Mouse (Mus musculus): ENCODE data around the gene Zfp961.
"Not testable (repeated sequence)": the region's sequence is repeated elsewhere in the genome, so short reads cannot be mapped to it uniquely, and the experiment has no call there.

Gene Zfp961

GRCm38 (mm10) chr8:71950482-71951221 lies at the start of gene Zfp961:
Zfp961 (plus strand) TSS chr8:71951038.
- peak; percentile 100 for ATAC-seq (ENCODE audit: low TSS enrichment)

DNA sequence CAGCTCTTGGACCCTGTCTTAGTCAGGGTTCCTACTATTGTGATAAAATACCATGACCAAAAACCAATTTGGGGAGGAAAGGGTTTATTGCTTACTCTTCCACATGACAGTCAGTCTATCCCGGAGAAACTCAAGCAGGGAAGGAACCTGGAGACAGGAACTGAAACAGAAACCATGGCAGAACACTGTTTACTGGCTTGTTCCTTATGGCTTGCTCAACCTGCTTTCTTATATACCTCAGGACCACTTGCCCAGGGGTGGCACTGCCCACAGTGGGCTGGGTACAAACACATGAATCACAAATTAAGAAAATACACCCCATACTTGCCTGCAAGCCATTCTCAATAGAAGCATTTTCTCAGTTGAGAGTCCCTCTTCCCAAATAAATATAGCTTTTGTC lies 47.8 kb upstream of the Zfp961 start:
- not testable (repeated sequence) for ATAC-seq (ENCODE audit: low TSS enrichment)

DNA sequence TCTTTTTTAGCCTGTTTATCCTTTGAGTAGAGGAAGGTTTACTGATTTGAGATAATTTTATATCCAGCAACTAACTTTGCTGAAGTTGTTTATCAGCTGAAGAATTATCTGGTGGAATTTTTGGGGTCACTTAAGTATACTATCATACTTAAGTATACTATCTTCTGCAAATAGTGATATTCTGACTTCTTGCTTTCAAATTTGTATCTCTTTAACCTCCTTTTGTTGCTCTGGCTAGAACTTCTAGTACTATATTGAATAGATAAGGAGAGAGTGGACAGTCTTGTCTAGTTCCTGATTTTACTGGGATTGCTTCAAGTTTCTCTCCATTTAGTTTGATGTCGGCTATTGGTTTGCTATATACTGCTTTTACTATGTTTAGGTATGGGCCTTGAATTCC lies 44.0 kb upstream of the Zfp961 start:
- ATAC-seq (ENCODE audit: low TSS enrichment), result no peak

DNA sequence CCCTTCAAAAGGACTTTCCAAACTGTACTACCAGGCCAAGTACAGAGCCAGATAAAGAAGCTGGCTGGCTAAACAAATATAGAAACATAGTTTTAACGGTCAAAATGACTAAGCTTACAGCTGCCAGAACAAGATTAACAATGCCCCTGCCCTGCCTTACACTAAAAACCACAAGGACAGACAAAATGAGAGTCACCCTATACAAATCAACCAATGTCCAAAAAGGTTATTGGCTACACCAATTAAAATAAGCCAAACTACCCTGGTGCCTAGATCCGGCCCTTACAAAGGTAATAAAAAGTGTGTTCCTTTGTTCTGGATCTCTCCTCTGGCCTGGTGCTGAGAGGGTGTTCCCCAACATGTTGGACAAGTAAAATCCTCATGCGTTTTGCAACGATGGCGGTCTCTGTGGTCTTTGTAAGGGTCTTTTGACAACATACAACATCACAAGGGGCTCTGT lies 43.0 kb upstream of the Zfp961 start:
- ATAC-seq (ENCODE audit: low TSS enrichment), result no peak

DNA sequence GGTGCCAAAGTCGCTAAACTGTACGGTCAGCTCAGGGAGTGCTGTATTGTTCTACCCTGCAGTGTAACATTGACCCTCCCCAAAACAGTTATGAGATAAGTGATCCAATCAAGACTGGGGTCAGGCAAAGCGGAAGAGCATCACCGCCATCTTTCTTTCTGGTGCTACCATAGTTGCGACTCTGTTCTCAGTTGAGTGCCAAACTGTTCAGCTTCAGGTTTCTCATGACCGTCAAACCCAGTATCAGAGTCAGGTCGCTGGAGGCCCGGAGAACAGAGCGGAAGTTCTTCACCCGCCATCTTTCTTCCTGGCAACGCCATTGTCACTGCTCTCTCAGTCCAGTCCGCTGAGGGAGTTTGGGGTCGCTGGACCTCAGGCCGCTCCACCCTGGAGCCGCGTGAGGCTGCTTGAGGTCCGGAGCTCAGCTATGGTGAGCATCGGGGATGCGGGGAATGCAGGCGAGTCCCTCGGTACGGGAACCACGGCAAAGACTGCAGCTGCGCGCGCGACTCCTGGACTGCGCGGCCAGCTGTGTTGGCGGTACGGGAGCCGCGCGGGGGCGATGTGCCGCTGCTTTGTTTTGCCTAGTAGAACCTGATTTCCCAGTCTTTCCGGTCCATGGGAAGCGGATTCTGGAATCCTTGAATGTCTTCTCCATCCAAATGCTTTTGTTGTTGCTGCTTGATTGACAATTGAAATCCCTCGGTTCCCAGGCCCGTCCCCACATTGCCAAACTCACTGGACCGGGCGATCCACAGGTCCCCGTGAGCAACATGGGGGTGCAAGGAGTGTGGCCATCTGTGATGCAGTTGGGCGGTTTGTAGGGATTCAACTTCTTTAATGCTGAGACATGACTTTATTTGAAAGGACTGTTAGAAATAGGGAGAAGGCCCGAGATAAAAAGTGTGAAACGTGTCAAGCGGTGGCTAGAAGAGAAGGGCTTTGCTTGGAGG lies 42.3 kb upstream of the Zfp961 start, which contains the start of the genes Zfp882 and Zfp617:
Gene Zfp882, plus strand, starts transcription at position 300 of the 953 bp plus-strand sequence.
Gene Zfp617, plus strand, starts transcription at position 327 of the 953 bp plus-strand sequence.
- ATAC-seq (ENCODE audit: low TSS enrichment), result peak; percentile 98

DNA sequence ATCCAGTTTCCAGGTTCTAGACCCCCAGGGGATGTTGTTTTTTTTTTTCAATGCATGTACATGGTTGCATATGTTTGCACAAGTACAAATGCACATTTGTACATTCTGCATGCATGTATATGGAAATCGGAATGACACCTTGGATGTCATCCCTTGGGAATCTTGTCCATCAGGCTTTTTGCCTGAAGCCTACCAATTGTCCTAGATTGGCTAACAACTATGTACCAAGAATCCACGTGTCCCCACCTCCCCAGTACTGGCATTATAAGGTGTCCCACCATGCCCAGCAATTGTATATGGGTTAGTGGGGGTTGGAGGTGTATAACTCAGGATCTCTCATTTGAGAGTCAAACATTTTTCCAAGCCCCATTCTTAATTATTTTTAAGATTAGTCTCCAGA lies 38.6 kb upstream of the Zfp961 start:
- no peak for ATAC-seq (ENCODE audit: low TSS enrichment)

GRCm38 (mm10) chr8:71922567-71923401 lies 28.1 kb upstream of the Zfp961 start:
- peak; percentile 100 for ATAC-seq (ENCODE audit: low TSS enrichment)

- ATAC-seq (ENCODE audit: low TSS enrichment), result no peak
These were observed 25.0 kb upstream of the Zfp961 start for GRCm38 (mm10) chr8:71925791-71926190.

DNA sequence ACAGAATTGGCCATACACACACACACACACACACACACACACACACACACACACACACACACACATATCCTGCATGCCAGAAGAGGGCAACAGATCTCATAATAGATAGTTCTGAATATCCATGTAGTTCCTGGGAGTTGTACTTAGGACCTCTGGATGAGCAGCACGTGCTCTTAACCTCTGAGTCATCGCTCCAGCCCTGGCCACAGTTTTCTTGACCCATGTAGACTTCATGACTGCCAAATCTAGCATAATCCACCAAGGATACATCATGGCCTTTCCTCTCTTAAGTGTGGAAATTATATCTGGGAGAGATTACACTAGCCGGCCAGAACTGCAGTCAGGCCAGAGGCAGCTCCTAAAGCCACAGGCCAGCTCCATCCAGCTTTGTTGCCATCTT lies 24.3 kb upstream of the Zfp961 start:
- ATAC-seq (ENCODE audit: low TSS enrichment), result no peak

DNA sequence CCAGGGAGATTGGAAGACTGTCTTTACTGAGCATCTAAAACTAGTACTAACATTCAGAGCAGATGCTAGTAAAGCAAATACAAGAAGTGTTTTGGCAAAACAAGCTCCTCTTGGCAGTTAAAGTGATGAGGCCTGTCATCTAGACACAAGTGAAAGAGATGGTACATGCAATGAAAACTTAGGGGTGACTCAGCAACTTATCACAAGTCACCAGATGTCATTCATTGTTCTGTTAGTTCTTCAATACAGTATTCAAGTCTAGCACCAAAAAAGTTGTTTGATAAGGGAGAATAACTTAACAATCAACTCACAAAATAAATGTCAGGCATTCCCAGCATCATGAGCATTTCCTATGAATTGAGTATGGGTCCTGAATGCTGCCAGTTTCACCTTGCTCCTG lies 23.1 kb upstream of the Zfp961 start:
- no peak for ATAC-seq (ENCODE audit: low TSS enrichment)

- not testable (repeated sequence) for ATAC-seq (ENCODE audit: low TSS enrichment)
These were observed 12.8 kb upstream of the Zfp961 start for GRCm38 (mm10) chr8:71938037-71938436.

DNA sequence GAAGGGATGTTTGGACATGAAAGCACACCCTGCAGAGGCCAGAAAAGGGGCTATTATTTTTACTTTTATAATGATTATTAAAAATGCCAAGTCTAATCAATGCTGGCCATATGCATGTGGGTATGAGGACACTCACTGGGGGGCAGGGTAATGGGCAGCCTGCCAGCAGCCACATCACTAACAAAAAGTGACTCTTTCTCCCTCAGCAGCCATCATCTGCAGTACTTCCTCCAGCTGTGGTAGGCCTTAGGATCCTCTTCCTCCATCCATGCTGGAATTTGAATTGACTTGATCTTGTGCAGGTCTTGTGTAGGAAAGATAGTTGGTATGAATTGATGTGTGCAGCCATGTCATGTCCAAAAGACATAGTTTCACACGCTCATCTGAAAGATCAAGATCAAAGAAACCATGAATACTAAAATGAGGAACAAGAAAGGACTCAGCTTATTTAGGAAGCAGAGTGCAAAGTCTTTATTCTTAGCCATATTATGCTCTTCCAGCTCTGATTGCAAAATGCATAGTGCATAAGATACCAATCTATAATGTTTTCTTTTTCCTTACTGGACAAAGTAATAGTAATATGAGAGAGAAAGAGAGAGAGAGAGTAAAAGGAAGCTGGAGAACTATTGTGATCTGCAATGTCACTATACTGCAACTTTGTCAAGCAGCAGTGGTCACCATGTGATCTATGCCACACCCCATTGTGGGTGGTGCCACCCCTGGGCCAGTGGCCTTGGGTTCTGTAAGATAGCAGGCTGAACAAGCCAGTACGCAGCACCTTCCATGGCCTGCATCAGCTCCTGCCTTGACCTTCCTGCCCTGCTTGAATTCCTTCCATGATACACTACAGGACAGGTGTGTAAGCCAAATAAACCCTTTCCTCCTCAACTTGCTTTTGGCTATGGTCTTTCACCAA lies 10.3 kb upstream of the Zfp961 start:
- no peak for ATAC-seq (ENCODE audit: low TSS enrichment)

- no peak for ATAC-seq (ENCODE audit: low TSS enrichment)
These were observed 9.1 kb upstream of the Zfp961 start for GRCm38 (mm10) chr8:71941776-71942175.

DNA sequence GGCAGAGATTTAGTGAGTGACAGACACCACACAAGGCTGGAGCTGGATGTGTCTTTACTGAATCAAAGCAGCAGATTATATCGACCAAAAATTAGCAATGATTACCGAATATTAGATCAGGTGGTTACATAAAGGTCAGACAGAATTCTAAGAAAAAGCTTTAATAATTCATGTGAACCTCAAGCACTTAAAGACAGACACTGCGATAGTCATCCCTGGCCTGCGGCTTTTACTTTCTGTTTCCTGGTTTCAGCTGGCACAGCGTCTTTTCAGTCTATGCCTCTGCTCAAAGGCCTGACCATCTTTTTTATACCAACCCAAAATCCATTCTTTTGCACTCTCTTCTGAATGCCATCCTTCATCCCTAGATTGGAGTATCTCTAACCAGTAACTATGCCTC lies 2.2 kb upstream of the Zfp961 start:
- ATAC-seq (ENCODE audit: low TSS enrichment), result no peak

GRCm38 (mm10) chr8:71951436-71952161 lies 761 bp downstream of the Zfp961 start:
- no peak for ATAC-seq (ENCODE audit: low TSS enrichment)

DNA sequence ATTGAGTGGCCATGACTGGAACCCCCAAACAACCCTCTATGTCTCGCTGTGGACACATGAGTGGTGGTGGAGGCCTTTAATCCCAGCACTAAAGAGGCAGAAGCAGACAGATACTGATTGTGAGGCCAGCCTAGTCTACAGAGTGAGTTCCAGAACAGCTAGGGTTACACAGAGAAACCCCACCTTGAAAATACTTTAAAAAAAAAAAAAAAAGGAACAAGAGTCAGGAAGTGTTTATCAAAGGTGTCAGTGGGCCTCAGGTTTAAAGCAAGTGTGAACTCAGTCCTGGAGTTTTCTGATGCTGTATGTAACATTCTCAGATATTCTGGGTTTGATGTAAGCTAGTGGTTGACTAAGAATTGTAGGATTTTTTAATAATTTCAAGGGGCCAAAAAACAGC lies 1.7 kb downstream of the Zfp961 start:
- no peak for ATAC-seq (ENCODE audit: low TSS enrichment)

GRCm38 (mm10) chr8:71952961-71953700 lies 2.3 kb downstream of the Zfp961 start:
- ATAC-seq (ENCODE audit: low TSS enrichment), result not testable (repeated sequence)

DNA sequence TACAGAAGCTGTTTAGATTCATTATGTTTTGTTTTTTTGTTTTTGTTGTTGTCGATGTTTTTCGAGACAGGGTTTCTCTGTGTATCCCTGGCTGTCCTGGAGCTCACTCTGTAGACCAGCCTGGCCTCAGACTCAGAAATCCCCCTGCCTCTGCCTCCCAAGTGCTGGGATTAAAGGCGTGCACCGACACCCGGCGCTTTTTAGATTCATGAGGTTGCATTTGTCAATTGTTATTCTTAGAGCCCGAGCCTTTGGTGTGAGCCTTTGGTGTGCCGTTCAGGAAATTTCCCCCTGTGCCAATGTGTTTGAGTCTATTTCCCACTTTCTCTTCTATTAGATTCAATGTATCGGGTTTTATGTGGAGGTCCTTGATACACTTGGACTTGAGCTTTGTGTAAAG lies 3.8 kb downstream of the Zfp961 start:
- ATAC-seq (ENCODE audit: low TSS enrichment), result no peak

- ATAC-seq (ENCODE audit: low TSS enrichment), result no peak
These were observed 9.6 kb downstream of the Zfp961 start for GRCm38 (mm10) chr8:71960483-71960882.
